Mouse (Mus musculus): ENCODE measurements around the gene Fam167b. TPM values are rescaled to one million over a fixed set of nuclear protein-coding genes. Genes with fewer than 3 reads are reported as not detected.

Fam167b gene
- polyA plus RNA-seq, 1 experiment, result 1.9 TPM

GRCm38 (mm10) chr4:129609139-129609631 lies 30.8 kb upstream of the Fam167b start:
- WGBS, result 68% methylated on average over 12 of the region's 12 CpGs
- H3K4me3 ChIP-seq (replicated peaks; ENCODE audit: extremely low read depth, low read depth, low read length), result no peak overlapping the region
- DNase-seq, result no peak
- no peak for TF ChIP-seq POLR2A (IDR thresholded peaks at IDR 0.05; ENCODE audit: borderline replicate concordance, extremely low read depth, low read depth, low read length)
- TF ChIP-seq CTCF (IDR thresholded peaks at IDR 0.05; ENCODE audit: insufficient read depth, low read length), result no peak
- no peaks in the 10 kb centered on the region for H3K4me1 ChIP-seq (ENCODE audit: control insufficient read depth, insufficient read depth, low read length)

GRCm38 (mm10) chr4:129608426-129609025 lies 30.2 kb upstream of the Fam167b start:
- Histone ChIP-seq H3K4me3 (replicated peaks; ENCODE audit: extremely low read depth, low read depth, low read length) (no peak overlapping the region), H3K4me1 (ENCODE audit: control insufficient read depth, insufficient read depth, low read length) (no peaks in the 10 kb centered on the region)
- peak; percentile 99 for TF ChIP-seq CTCF (IDR thresholded peaks at IDR 0.05; ENCODE audit: insufficient read depth, low read length)
- peak; percentile 51; the same call in 1 of the 2 replicates for TF ChIP-seq POLR2A (IDR thresholded peaks at IDR 0.05; ENCODE audit: borderline replicate concordance, extremely low read depth, low read depth, low read length)
- 27% methylated on average over 7 of the region's 7 CpGs for WGBS
- peak; percentile 70 for DNase-seq

GRCm38 (mm10) chr4:129600233-129601158 lies 22.1 kb upstream of the Fam167b start, which contains the start of the genes Eif3i and Tmem234:
Eif3i (minus strand) TSS chr4:129600648.
Tmem234 (plus strand) TSS chr4:129600668.
- under 1% methylated on average over 74 of the region's 74 CpGs for WGBS
- Histone ChIP-seq H3K4me1 (ENCODE audit: control insufficient read depth, insufficient read depth, low read length) (peaks cover 4% of the 10 kb centered on the region; the same call in 1 of the 2 replicates), H3K4me3 (replicated peaks; ENCODE audit: extremely low read depth, low read depth, low read length) (peak within 1 kb of the TSS; percentile 72)
- DNase-seq, result peak; percentile 83
- no peak for TF ChIP-seq CTCF (IDR thresholded peaks at IDR 0.05; ENCODE audit: insufficient read depth, low read length)
- TF ChIP-seq POLR2A (IDR thresholded peaks at IDR 0.05; ENCODE audit: borderline replicate concordance, extremely low read depth, low read depth, low read length), result peak; percentile 85; the same call in 1 of the 2 replicates

GRCm38 (mm10) chr4:129588865-129589264 lies 10.5 kb upstream of the Fam167b start:
- TF ChIP-seq CTCF (IDR thresholded peaks at IDR 0.05; ENCODE audit: insufficient read depth, low read length), result no peak
- TF ChIP-seq POLR2A (IDR thresholded peaks at IDR 0.05; ENCODE audit: borderline replicate concordance, extremely low read depth, low read depth, low read length), result no peak
- no peak for DNase-seq
- 70% methylated on average over 4 of the region's 4 CpGs for WGBS
- H3K4me3 ChIP-seq (replicated peaks; ENCODE audit: extremely low read depth, low read depth, low read length), result no peak overlapping the region
- H3K4me1 ChIP-seq (ENCODE audit: control insufficient read depth, insufficient read depth, low read length), result no peaks in the 10 kb centered on the region

GRCm38 (mm10) chr4:129586943-129587342 lies 8.6 kb upstream of the Fam167b start:
- Histone ChIP-seq H3K4me3 (replicated peaks; ENCODE audit: extremely low read depth, low read depth, low read length) (no peak overlapping the region), H3K4me1 (ENCODE audit: control insufficient read depth, insufficient read depth, low read length) (no peaks in the 10 kb centered on the region)
- no peak for DNase-seq
- WGBS, result 48% methylated on average over 1 of the region's 1 CpGs
- TF ChIP-seq CTCF (IDR thresholded peaks at IDR 0.05; ENCODE audit: insufficient read depth, low read length) (no peak), POLR2A (IDR thresholded peaks at IDR 0.05; ENCODE audit: borderline replicate concordance, extremely low read depth, low read depth, low read length) (no peak)

DNA sequence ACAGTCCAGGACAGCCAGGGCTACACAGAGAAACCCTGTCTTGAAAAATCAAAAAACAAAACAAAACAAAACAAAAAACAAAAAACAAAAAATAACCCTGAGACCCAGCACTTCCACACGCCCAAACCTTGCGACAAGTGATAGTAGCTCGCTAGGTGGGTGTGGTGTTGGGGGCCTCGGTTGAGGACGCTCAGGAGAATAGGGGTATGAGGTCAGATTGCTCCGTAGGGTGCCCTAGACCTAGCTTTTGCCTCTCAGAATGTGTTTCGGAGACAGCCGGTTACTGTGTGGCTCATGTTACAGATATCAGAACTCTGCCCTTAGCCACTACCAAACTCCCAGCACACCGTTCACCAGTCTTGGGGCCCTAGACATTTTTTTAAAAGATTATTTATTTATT lies 7.4 kb upstream of the Fam167b start:
- TF ChIP-seq POLR2A (IDR thresholded peaks at IDR 0.05; ENCODE audit: borderline replicate concordance, extremely low read depth, low read depth, low read length), result no peak
- TF ChIP-seq CTCF (IDR thresholded peaks at IDR 0.05; ENCODE audit: insufficient read depth, low read length), result no peak
- Histone ChIP-seq H3K4me1 (ENCODE audit: control insufficient read depth, insufficient read depth, low read length) (no peaks in the 10 kb centered on the region), H3K4me3 (replicated peaks; ENCODE audit: extremely low read depth, low read depth, low read length) (no peak overlapping the region)
- 84% methylated on average over 9 of the region's 9 CpGs for WGBS
- no peak for DNase-seq

DNA sequence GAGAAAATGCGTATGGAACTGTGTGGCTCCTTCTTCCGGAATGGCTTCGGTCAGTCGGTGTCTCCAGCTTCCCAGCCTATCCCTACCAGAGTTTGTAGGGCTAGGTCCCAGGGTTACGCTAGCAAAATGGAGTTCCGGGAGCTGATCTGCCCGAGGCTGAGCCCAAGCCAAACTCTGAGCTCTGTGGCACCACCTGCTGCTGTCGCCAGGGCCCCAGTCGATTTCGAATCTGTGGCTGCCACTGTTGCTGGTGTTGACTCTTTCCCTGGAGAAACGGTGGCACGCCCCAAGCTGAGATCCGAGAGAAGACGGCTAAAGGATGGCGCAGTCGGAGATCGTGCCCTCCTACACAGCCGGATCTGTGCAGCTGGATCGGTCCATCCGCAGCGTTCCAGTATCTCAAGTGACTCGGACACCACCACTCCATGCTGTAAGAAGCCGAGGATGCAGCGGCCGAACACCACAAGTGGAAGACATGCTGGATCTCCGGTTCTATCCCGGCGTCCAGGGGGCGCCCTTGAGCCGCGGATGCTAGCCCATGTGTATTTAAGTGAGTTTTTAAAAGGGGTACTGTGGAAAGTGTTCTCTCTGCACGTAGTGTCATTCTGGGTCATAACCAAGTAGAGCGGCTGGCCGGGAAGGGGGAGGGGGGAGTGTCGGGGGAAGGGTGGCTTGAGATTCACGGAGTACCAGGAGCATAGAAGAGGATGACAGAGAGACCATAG lies 6.7 kb upstream of the Fam167b start:
- Histone ChIP-seq H3K4me1 (ENCODE audit: control insufficient read depth, insufficient read depth, low read length) (no peaks in the 10 kb centered on the region), H3K4me3 (replicated peaks; ENCODE audit: extremely low read depth, low read depth, low read length) (peak overlapping the region; percentile 91)
- peak; percentile 86 for DNase-seq
- WGBS, result 1% methylated on average over 36 of the region's 36 CpGs
- TF ChIP-seq POLR2A (IDR thresholded peaks at IDR 0.05; ENCODE audit: borderline replicate concordance, extremely low read depth, low read depth, low read length) (0 out of 2 replicates have a peak, but pooled peaks have one; percentile 2), CTCF (IDR thresholded peaks at IDR 0.05; ENCODE audit: insufficient read depth, low read length) (peak; percentile 70)

GRCm38 (mm10) chr4:129584370-129584769 lies 6.0 kb upstream of the Fam167b start:
- Histone ChIP-seq H3K4me1 (ENCODE audit: control insufficient read depth, insufficient read depth, low read length) (no peaks in the 10 kb centered on the region), H3K4me3 (replicated peaks; ENCODE audit: extremely low read depth, low read depth, low read length) (peak overlapping the region; percentile 91)
- no peak for DNase-seq
- WGBS, result 69% methylated on average over 1 of the region's 1 CpGs
- TF ChIP-seq CTCF (IDR thresholded peaks at IDR 0.05; ENCODE audit: insufficient read depth, low read length), result no peak

GRCm38 (mm10) chr4:129582251-129582650 lies 3.9 kb upstream of the Fam167b start:
- no peak overlapping the region for H3K4me3 ChIP-seq (replicated peaks; ENCODE audit: extremely low read depth, low read depth, low read length)
- WGBS, result 72% methylated on average over 1 of the region's 1 CpGs
- no peak for TF ChIP-seq POLR2A (IDR thresholded peaks at IDR 0.05; ENCODE audit: borderline replicate concordance, extremely low read depth, low read depth, low read length)
- peaks cover 9% of the 10 kb centered on the region; the same call in 1 of the 2 replicates for H3K4me1 ChIP-seq (ENCODE audit: control insufficient read depth, insufficient read depth, low read length)
- DNase-seq, result no peak

Data from lung, adult 2 months (tissue).